Mouse (Mus musculus) frontal cortex, adult (tissue): Measurements from ENCODE around the gene Ugt1a7c.
"Not testable (repeated sequence)": the region's sequence is repeated elsewhere in the genome, so short reads cannot be mapped to it uniquely, and the experiment has no call there.

Experiments used
- ATAC-seq: cut with Nextera tagmentation; 2 replicates; pipeline ENCODE4 v1.9.2; 2017; ENCODE audit warnings: mild to moderate bottlenecking, moderate library complexity, mixed read lengths; ENCODE audit not compliant: low TSS enrichment

Ugt1a7c gene

DNA sequence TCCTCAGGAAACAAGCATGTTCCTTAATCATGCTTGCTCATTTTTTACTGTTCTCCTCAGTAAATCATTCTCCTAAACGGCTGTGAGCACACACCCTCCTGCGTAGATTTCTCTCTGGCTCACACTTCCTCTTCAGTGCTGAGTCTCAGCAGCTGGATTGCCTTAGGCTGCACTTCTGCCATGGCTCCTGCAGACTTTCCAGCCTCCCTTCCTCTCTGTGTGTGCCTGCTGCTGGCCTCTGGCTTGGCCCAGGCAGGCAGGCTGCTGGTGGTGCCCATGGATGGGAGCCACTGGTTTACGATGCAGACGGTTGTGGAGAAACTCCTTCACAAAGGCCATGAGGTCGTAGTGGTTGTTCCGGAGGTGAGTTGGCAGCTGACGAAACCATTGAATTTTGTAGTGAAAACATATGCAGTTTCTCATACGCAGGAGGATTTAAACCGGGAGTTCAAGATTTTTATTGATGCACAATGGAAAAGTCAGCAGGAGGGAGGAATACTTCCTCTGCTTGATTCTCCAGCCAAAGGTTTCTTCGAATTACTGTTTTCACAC is at the start of gene Ugt1a7c:
Gene Ugt1a7c (plus strand): TSS at position 122 of the 552 bp plus-strand sequence.
- ATAC-seq: no peak

DNA sequence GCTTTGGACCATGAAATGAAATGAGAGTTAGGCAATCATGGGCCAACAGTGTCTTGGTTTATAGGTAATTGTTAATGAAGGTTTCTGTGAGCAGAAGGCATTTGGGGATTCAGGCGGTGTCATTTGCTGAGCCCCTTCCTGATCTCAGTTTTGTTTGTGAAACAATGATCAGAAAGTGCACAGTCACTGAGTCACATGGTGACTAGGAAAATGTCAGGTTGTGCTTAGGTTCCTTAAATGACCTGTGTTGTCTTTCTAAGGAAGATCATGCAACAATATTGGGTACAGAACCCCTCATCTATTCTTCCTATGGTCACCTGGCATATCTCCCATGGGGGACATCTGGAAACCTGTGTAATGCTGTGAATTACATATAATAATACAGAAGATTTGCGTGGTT is 47.5 kb upstream of the Ugt1a7c start:
- not testable (repeated sequence) for ATAC-seq

DNA sequence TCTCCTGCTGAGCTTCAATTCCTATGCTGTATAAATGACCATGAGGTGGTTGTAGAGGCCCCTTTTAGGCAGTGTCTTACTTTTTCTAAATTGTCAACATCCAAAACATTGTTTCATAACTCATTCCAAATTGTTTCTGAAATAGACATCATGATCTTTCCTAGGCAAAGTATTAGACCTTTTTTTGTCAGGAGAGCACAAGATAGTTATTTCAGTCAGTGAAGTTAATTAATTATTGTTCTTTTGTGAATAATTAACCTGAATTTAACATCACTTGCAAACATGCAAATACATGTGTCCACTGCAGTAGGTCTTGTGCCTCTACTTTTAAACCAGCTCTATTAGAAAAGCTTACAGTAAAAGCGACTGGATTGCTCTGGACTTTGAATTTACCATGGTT is 39.8 kb upstream of the Ugt1a7c start, which contains the start of gene Ugt1a10:
Gene Ugt1a10 (plus strand): TSS at position 301 of the 400 bp plus-strand sequence.
- no peak for ATAC-seq

DNA sequence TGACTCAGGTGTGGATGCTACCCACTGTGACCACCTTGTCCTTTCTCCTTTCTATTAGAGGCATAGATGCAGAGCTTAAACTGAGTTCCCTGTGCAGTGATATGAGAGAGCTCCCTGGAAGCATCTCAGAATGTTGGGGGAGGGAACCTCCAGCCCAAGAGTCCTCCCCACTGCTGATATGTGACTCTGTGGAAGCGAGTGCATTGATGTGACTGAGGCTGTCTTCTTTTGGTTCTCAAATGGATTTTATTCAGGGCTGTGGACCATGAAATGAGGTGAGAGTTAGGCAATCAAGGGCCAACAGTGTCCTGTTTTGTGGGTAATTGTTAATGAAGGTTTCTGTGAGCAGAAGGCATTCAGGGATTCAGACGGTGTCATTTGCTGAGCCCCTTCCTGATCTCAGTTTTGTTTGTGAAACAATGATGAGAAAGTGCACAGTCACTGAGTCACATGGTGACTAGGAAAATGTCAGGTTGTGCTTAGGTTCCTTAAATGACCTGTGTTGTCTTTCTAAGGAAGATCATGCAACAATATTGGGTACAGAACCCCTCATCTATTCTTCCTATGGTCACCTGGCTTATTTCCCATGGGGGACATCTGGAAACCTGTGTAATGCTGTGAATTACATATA is 28.3 kb upstream of the Ugt1a7c start:
- ATAC-seq: not testable (repeated sequence)

DNA sequence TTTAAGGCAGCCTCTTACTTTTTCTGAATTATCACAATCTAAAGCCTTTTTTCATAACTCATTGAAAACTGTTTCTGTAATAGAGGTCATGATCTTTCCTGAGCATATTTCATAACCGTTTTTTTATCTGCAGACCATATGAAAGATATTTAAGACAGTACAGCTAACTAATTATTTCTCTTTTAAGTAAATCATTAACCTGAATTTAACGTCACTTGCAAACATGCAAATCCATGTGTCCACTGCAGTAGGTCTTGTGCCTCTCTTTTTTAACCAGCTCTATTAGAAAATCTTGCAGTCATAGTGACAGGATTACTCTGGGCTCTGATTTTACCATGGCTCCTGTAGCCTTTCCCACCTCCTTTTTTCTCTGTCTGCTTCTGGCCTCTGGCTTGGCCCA is 24.4 kb upstream of the Ugt1a7c start, which contains the start of gene Ugt1a9:
Gene Ugt1a9 (plus strand): TSS at position 306 of the 400 bp plus-strand sequence.
- ATAC-seq: no peak

DNA sequence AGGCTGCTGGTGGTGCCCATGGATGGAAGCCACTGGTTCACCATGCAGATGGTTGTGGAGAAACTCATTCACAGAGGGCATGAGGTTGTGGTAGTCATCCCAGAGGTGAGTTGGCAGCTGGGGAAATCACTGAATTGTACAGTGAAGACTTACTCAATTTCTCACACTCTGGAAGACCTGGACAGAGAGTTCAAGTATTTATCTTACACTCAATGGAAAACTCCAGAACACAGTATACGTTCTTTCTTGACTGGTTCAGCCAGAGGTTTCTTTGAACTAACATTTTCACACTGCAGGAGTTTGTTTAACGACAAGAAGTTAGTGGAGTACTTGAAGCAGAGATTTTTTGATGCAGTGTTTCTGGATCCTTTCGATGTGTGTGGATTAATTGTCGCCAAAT is 24.0 kb upstream of the Ugt1a7c start:
- no peak for ATAC-seq

DNA sequence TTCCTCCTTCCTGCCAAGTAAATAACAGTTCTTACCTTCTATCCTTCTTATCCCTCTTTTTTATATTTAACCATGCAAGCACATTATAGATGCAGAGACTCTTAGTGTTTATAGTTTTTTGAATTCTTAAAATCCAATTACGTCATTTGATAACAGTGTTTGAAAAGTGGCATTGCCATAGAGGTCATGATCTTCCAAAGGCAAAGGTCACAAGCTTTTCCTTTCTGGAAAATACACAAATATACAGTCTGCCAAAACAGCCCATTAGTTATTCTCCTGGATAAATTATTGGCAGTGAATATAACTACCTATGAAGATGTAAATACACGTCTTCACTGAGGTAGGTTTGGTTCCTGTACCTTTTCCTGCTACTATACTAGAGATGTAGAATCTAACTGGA is 20.4 kb upstream of the Ugt1a7c start:
- no peak for ATAC-seq

DNA sequence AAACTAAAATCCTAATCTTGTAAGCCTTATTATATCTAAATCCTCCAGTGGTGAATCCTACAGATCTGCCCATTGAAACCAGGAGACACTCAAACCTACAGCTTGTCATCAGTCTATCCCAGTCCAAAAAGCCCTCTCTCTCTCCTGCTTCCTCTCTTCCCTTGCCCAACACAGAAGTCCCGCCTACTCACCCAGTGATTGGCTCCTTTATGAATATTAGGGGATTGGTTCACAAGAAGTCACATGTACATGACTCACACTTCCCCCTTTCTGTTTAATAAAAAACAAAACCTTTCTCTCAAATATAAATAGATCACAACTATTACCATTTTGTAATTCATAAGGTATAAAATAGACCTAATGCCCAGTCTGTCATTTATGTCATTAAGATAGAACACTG is 17.7 kb upstream of the Ugt1a7c start:
- ATAC-seq: no peak

DNA sequence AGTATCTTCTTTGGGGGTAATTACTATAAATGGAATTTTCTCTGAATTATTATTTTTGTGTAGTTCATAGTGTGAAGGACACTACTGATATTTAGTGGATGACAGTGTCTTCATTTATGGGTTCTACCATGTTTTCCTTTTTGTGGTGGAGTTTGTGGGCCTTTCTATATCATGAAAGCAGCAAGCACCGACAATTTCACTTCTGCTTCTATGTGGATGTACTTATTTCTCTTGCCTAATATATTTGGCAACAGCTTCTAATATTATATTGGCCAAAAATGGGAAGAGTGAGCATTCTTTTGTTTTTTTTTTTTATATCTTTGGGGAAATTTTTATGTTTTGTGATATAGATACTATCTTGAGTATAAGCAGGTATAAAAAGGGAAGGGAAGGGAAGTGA is 13.2 kb upstream of the Ugt1a7c start:
- no peak for ATAC-seq

DNA sequence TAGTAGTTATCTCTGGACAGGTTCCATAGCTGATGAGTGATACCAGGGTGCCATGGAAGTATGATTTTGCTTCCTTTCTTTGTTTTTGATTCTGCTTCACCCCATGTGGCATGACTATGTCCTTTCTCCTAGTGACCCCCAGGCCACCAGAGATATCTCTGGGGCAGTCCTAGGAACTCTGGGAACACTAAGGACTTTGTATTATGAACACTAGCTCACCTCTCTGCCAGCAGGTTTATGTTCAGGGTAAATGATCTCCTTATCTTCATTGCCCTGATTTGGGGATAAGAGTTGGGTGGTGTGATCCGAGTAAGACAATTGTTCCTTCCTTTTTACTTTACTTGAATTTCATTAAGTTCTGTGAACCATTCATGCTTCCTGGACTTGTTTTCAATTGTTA is 8.7 kb upstream of the Ugt1a7c start:
- ATAC-seq: no peak

DNA sequence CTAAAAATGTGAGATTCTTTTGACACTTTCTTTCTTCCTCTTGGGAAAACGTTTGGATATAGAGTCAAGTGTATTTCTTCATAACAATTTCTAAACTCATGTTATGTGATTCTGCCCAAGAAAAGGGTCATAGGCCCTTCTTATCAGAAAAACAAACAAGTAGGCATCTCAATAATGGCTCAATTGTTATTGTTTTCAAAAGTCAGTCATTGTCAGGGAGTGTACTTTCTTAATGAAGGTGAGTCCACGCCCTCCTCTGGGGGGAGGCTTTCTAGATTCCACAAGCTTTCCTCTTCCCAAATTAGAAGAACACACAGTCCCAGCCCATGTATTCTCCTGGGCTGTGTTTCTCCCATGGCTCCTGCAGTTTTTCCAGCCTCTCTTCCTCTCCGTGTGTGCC is 7.3 kb upstream of the Ugt1a7c start, which contains the start of gene Ugt1a8:
Gene Ugt1a8 (plus strand): TSS at position 301 of the 400 bp plus-strand sequence.
- no peak for ATAC-seq

DNA sequence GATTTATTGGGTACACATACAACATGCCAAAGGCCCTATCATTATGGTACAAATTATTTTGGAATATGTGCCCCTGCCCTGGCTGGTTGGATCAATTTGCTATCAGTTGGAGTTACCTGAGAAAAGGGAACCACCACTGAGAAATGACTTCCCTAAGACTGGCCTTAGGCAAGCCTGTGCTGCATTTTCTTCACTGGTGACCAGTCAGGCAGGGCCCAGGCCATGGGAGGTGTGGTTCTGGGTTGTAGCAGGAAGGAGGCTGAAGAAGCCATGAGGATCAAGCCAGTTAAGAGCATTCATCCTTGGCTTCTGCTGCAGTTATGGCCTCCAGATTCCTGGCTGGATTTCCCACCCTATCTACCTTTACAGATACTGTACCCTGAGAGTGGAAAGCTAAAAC is 2.5 kb upstream of the Ugt1a7c start:
- no peak for ATAC-seq

DNA sequence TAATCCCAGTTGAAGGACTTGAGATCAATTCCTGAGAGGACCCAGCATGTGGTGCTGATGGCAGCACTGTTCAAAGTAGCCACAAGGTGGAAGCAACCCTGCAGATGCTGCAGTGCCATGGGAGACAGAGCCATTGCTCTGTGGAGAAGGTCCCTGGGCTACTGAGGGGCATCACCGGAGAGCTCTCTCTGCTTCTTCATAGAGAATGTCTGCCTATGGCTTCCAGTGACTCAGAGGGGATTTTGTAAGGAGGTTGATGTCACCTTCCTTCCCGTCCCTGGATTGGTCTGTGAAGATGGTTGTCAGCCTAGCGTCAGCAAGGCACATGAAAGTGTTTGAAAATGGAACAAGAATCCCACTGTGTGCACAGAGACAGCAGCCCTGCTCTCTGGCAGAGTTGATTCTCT is 589 bp upstream of the Ugt1a7c start:
- ATAC-seq: not testable (repeated sequence)

DNA sequence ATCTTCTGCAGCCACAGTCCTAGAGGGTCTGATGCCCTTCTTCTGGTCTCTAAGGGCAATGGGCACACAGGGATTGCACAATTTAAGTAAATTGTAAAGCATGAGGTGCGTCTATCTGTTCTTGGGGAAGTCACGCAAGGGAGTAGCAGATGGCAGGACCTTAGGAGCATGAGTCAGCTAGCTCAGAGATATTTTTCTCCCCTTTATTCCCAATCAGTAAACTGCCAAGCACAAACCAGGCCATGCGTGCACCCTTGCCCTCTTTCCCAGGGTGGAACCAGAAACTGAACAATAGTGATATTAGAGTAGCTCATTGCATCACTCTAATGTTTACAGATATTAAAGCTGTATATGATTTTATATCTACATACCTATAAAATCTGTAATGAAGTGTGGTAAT is 3.7 kb downstream of the Ugt1a7c start:
- ATAC-seq: not testable (repeated sequence)

DNA sequence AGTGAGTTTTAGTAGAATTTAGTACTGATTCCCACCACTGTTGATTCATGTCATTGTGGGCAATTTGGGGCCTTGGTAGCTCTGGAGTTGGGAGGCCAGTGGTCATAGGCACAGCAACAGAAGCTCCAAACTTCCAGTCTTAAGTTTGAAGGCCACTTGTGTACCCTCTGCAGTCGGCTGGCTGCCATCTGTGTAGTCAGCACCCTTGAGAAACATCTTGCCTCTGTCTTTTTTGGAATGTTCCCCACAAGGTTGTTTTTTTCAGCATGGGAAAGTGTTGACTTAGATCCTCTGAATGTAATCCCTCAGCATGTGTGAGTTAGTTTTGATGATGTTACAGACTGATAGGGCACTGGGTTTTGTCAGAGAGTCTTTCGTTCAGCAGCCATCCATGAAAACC is 4.8 kb downstream of the Ugt1a7c start:
- ATAC-seq: not testable (repeated sequence)

DNA sequence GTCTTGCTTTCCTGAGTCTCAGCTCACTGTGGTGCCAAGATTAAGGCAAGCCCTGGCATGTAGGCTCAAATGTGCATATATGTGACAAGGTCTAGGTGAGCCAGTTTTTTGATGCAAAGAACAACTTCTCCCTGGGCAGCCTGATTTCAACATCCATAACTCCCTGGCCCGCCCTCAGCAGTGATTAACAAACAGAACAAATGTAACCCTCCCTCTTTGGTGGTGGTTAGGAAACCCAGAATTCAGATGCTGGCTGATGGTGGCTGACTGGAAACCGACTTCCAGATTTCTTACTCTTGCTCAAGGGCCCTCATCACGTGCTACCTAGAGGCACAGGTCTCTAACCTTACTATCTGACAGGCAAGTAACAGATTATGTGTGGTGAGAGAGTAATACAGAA is 8.2 kb downstream of the Ugt1a7c start, which contains the start of gene Ugt1a6b:
Gene Ugt1a6b (plus strand): TSS at position 234 of the 400 bp plus-strand sequence.
- not testable (repeated sequence) for ATAC-seq

DNA sequence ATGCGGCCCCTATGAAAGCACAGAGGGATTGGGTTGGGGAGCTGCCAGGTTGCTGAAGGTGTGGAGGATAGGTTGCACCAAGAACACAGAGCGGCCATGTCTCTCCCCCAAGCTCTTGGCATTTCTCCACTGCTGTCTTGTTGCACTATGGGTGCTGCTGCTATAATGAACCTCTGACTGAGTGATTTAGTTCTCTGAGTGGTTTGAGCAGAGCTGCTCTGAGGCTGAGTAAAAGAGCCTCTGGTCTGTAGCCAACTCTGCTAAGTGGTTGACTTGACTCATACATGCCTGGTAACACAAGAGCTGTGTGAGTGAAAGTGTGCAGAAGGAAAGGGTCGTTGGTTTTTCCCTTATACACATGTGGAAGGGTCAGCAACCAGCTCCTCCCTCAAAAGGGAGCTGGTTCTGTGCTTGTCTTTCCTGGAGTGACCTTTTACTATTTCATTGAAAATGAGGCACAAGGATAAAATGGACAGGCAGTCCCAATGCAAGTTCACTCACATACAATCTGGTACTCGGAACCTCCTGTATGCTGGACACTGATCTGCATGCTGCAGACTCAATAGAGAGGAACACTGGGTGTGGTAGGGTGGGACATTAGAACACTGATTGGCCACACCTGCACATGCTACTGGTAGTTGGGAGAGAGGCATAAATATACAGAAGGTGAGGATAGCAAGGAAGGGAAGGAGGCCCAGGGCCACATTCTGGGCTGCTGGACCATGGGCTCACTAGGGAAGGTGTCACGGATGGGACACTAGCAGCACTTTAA is 9.0 kb downstream of the Ugt1a7c start:
- ATAC-seq: not testable (repeated sequence)

DNA sequence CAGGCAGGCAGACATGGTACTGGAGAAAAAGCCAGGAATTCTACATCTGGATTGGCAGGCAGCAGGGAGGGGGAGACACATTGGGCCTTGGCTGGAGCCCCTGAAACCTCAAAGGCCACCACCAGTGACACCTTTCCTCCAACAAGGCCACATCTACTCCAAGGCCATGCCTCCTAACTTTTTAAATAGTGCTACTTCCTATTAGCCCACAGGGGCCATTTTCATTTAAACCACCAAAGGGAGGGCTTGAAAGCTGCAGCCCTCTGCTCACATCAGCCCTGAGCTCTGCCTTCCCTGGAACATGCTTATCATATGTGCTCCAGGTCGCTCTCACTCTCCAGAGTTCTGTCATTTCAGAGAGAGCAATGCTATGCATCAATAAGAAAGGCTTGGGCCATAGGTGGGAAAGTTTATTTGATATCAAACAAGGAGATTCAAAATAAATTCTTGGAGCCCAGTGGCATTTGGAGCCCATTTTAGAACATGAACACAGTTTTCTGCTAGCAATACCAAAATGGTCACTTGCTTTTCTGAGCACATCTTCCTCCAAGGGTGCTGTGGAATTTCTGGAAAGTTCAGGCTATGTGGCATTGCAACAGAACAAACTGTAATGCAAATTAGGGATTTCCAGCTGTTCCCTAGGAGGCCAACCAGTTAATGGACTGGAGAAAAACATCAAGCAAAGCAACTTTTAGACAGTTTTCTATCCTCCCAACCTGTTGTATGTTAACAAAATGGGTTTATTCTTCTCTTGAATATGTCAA is 10.0 kb downstream of the Ugt1a7c start:
- no peak for ATAC-seq

DNA sequence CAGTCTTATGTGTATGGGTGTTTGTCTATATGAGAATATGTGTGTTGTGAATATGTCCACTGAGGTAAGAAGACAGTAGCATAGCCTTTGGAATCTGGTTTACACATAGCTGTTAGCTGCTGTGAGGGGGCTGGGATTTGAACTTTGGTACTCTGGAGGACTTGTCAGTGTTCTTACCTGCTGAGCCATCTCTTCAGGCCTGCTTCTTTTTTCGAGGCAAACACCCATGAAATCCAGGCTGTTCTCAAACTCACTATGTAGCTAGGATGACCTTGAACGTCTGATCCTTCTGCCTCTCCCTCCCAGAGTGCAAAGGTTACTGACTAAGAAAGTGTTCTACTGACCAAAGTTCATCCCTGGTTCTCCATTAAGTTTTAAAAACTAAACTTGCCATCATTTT is 10.8 kb downstream of the Ugt1a7c start:
- ATAC-seq: no peak

DNA sequence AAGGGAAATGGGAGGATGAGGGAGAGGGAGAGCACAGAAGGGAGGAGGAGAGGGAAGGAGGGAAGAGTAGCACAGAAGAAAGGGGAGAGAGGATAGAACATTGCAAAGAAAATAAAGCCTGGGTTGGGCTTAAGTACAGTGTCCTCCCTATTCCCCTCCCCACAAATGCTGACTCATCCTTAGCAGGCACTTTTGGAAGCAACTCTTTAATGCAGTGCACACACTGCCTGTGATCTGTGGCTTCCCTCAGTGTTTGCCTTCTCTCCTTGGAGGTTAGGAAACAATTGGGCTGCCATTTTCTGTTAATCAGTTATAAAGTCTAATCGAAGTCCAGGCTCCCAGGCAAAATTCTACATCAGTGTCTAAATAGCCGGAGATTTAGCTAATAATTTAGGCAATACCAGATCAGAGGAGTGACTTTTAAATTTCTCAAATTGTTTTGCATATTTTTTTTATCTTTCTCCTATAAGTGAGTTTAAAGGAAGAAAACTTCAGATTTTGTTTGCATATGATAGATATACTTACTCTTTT is 14.2 kb downstream of the Ugt1a7c start:
- ATAC-seq: not testable (repeated sequence)

DNA sequence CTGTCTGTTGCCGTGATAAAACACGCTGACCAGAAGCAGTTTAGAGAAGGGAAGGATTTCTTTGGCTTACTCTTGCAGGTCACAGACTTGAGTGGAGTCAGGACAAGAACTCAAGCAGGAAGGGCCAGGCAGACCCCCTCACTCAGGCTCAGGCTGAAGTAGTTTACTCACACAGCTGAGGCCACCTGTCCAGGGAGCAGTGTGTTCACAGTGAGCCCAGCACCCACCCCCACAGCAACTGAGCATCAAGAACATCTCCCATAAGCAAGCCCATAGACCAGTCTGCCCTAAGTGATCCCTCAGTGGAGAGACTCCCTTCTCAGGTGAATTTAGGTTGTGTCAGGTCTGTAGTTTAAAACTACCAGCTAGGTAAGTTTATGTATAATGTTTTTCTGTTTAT is 14.7 kb downstream of the Ugt1a7c start:
- not testable (repeated sequence) for ATAC-seq

DNA sequence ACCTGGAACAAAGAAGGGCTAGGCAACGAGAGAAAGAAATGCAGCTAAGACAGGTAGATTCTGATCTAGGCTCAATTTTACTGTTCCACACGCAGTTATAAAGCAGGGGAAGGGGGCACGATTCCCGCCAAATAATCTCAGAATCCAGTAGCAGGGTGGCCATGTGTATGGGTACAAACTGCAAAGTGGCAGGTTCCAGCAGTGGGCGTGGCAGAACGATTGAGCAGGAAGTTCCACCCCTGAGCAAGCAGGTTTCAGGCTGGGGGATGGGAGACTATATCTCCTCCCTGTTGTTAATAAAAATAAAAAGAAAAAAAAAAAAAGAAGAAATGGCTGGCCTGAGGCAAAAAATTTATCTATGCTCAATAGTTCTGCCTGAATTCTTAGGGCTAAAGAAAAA is 17.9 kb downstream of the Ugt1a7c start:
- ATAC-seq: not testable (repeated sequence)
